Mouse (Mus musculus): ENCODE data around the gene Syndig1.

Syndig1 gene

GRCm38 (mm10) chr2:149980419-149980818 is 151.4 kb downstream of the Syndig1 start:
- in situ Hi-C loops (cut with MboI), result no loop called here

GRCm38 (mm10) chr2:149982466-149982865 is 153.5 kb downstream of the Syndig1 start:
- in situ Hi-C loops (cut with MboI), result no loop called here

DNA sequence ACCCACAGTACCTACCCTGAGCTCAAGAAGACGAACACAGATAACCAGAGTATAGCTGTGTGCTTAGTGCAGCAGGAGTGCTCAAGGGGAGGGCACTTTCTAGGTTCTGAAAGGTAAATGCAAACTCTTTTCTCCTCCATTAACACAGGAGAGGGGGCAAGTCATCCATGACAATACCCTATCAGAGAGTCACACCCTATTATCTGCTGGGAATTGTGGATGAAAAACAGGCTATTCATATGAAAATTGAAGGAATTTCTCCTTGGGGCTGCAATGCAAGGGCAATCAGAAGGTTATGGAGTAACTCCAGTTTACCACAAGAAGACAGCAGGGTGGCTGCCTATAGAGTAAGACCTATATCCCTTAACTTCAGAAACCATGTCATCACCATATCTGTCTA is 154.1 kb downstream of the Syndig1 start:
- in situ Hi-C loops (cut with MboI), result no loop called here

- in situ Hi-C loops (cut with MboI), result no loop called here
Observed at GRCm38 (mm10) chr2:149987610-149988009, 158.6 kb downstream of the Syndig1 start.

GRCm38 (mm10) chr2:149991506-149991905 is 162.5 kb downstream of the Syndig1 start:
- in situ Hi-C loops (cut with MboI), result no loop called here

GRCm38 (mm10) chr2:149992921-149993320 is 163.9 kb downstream of the Syndig1 start:
- in situ Hi-C loops (cut with MboI), result no loop called here

- in situ Hi-C loops (cut with MboI), result no loop called here
Observed at GRCm38 (mm10) chr2:149996382-149996964, 167.5 kb downstream of the Syndig1 start.

GRCm38 (mm10) chr2:149997657-149998056 is 168.6 kb downstream of the Syndig1 start:
- in situ Hi-C loops (cut with MboI), result no loop called here

DNA sequence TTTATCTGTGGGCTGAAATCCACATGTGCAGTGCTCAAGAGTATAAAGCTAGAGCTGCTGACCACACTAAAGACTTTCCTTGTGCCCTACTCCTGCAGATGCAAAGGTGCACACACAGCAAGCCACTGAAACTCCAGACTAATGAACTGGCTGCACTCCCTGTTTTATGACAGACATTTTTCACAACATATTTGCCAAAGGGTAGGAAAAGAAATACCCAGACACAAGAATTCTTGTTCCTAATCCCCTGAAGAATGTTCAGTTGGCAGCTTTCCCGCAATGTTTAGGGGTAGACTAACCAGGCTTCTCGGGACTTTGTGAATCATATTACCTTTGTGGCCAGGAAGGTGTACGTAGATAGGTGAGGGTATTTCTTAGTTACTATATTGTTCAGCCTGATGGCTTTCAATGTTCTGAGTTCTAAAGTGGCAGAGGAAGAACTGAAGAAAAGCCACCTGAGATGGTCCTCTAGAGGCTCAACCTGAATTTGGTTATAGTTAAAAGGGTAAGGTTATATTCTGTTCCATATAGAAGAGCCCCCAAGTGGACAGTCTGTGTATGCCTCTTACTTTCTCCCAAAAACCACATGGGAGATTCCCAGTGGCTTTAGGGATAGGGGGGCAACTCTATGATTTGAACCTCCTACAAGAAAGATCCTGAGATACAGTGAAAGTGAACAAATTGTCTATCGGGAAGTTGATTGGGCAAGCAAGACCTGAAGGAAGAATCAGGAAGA is 169.5 kb downstream of the Syndig1 start:
- in situ Hi-C loops (cut with MboI), result no loop called here

GRCm38 (mm10) chr2:150000564-150000963 is 171.6 kb downstream of the Syndig1 start:
- in situ Hi-C loops (cut with MboI), result no loop called here

DNA sequence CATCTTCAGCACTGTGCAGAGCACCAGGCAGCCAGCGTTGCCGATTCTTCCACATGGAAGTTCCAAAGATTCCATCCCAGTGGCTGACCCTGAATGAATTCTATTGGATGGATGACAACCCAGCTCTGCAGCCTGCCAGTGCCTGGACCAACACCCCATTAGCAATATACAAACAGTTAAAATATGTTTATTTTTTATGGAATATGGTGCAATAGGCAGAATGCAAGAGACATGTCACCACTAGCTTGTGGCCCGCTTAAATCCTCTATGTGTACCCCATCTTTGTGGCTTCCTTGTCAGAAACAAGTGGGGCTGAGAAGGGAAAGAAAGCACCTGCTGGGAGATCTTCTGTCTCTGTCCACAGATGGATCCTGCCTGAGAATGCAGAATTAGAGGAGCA is 174.5 kb downstream of the Syndig1 start:
- in situ Hi-C loops (cut with MboI), result no loop called here

DNA sequence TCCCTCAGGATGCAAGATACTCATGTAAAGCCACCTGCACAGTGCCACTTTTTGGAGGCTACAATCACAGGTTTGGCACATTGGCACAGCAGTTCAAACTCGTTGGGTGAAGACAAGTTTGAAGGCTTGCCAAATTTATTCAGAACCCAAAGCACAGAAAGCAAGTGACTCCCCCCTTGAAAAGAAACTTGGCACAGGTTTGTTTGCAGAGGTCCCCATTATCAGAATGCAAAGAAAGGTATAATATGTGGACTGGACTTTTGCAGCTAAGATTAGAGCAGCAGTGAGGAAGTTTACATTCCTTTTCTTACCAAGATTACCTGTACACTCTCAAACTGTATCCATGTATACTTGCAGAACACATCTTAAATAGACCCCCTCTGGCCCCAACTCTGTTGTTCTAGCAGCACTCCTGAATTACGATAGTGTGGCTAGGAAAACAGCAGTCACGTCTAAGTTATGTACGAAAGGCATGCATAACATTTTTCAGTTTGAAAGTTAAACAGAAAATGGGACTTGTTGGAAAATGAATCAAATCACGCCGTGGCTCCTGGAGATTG is 183.9 kb downstream of the Syndig1 start:
- in situ Hi-C loops (cut with MboI), result no loop called here

DNA sequence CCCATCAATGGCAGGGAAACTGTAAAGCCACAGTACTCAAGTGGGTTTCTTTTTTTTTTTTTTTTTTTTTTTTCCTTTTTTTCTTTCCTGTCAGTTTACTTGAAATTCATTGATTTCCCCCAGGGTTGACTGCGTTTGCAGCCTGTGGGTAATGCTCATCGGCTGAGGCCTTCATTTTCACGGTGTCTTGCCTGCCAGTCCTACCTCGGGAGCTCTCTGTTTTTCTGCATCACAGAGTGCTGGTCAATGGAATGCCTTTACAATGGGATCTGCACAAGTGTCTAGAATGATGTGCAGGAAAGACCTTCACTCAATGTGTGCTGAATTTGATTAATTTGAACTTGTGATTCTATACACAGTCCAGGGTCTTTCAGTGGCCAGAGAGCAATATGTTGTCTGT is 184.8 kb downstream of the Syndig1 start:
- in situ Hi-C loops (cut with MboI), result no loop called here

DNA sequence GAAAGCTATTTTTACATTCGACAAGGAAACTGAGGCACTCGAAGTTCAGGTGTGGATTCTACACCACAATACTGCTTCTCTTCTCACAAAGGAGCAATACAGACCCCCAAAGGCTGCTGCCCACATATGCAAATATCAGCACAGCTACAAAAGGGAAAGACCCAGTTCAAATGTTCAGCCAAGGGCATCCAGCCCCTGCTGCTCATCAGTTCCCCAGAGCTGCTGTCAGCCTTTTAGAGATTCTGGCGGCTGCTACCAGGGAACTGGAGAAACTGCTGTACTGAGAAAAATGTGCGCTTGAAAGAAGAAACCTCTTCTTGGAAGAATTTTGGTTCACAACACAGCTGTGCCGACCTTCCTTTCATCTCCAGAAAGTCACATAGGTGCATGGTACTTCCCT is 187.3 kb downstream of the Syndig1 start:
- in situ Hi-C loops (cut with MboI), result no loop called here

GRCm38 (mm10) chr2:150020706-150021105 is 191.7 kb downstream of the Syndig1 start:
- in situ Hi-C loops (cut with MboI), result no loop called here

DNA sequence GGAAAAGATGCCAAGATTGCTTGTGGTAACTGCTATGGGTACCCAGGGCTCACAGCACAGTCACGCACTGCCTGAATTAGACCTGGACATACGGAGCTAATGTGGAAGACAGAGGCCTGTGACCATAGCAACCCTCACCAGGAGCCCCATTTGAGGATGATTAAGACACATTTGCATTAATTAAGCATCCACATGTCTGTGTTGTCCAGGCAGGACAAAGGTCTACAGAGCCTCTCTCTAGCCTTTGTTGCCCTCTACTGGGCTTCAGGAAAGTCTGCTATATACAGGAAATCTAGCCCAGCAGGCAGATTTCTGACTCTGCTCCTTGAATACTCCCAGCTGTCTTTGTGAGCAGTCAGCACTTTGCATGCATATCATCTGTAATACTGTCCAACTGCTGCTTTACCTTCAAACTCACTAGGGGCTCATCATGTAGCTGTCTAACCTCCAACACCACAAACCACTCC is 194.9 kb downstream of the Syndig1 start:
- in situ Hi-C loops (cut with MboI), result no loop called here

DNA sequence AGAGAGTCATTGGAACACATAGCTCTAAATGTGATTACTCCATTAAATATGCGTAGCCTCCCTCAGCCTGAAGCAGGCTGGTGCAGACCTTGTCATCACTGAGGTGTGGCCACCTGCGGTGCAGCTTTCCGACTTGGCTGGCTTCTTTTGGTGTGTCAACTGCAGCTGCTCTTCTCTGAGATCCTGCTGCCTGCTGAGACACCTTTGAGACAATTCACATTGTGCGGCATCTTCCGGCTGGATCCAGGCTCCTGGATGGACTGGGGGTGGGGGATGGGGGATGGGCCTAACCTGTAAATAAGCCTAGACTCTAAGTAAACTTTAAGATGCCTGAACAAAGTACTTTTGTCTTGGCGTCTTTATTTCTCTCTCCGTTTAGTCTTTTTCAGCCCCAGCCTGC is 214.5 kb downstream of the Syndig1 start:
- in situ Hi-C loops (cut with MboI), result no loop called here
